Mouse (Mus musculus) intestine, postnatal 0 days (tissue): ENCODE measurements around the gene Mmp9. TPM values are rescaled to one million over a fixed set of nuclear protein-coding genes. Genes with fewer than 3 reads are reported as not detected.

Experiments used
- ATAC-seq: fragments of 200-750 bp; cut with Nextera tagmentation; 2 replicates; pipeline ENCODE4 v1.8.0; 2017; ENCODE audit warnings: mild to moderate bottlenecking, moderate TSS enrichment, moderate library complexity
- H3K27ac ChIP-seq: fragments of 300-500 bp; sonication (generic); 2 replicates; pipeline ENCODE4 v1.5.1; 2014; ENCODE audit warnings: mild to moderate bottlenecking, low read depth, low read length, moderate library complexity
- H3K27me3 ChIP-seq: fragments of 300-500 bp; sonication (generic); replicated peaks from 2 replicates; pipeline ENCODE4 v1.6.1; 2014; ENCODE audit warnings: low read length, mixed read lengths; ENCODE audit not compliant: control insufficient read depth, insufficient read depth
- H3K36me3 ChIP-seq: fragments of 300-500 bp; sonication (generic); 2 replicates; pipeline ENCODE4 v1.6.1; 2014; ENCODE audit warnings: mild to moderate bottlenecking, moderate library complexity; ENCODE audit not compliant: control insufficient read depth, insufficient read depth
- H3K4me1 ChIP-seq: fragments of 300-500 bp; sonication (generic); replicated peaks from 2 replicates; pipeline ENCODE4 v1.6.1; 2014; ENCODE audit warnings: antibody characterized with exemption, low read length, mixed read lengths; ENCODE audit not compliant: control insufficient read depth, insufficient read depth
- H3K4me2 ChIP-seq: fragments of 300-500 bp; sonication (generic); replicated peaks from 2 replicates; pipeline ENCODE4 v1.6.1; 2014; ENCODE audit warnings: low read depth, mild to moderate bottlenecking, moderate library complexity
- H3K4me3 ChIP-seq: fragments of 300-500 bp; sonication (generic); 2 replicates; pipeline ENCODE4 v1.5.1; 2014; ENCODE audit warnings: low read depth, low read length
- H3K9ac ChIP-seq: fragments of 300-500 bp; sonication (generic); 2 replicates; pipeline ENCODE4 v1.6.1; 2014; ENCODE audit warnings: mild to moderate bottlenecking, low read depth, low read length
- H3K9me3 ChIP-seq: fragments of 300-500 bp; sonication (generic); 2 replicates; pipeline ENCODE4 v1.6.1; 2016; ENCODE audit warnings: mixed run types; ENCODE audit not compliant: control insufficient read depth
- CTCF ChIP-seq: sonication (generic); IDR thresholded peaks from 2 replicates; pipeline ENCODE4 v1.5.1; 2016; ENCODE audit warnings: low read depth, mild to moderate bottlenecking, control low read depth, antibody characterized with exemption, moderate library complexity
- WGBS: fragments of 180-500 bp; shearing (Covaris S2); extraction: QIAGEN DNeasy Blood & Tissue Kit; methylation state at CpG from one replicate; pipeline ENCODE4 v1.1.7; 2014; 5-methylcytosine and 5-hydroxymethylcytosine counted together
- polyA plus RNA-seq: library from polyadenylated mRNA; unstranded; fragments of >200 nt; fragmentation: Nextera tagmentation; extraction: Ambion mirVana; gene quantifications from 2 replicates; pipeline ENCODE4 v1.2.1, GENCODE M21; 2015

Gene Mmp9
- polyA plus RNA-seq, 1 experiment from 2014 or later: 9.6 TPM

- no peak overlapping the region for H3K4me3 ChIP-seq
- no peak overlapping the region for H3K27ac ChIP-seq
- no peak for ATAC-seq
- no peaks in the 10 kb centered on the region for H3K4me1 ChIP-seq
- no peak for TF ChIP-seq CTCF
- H3K4me2 ChIP-seq: no peak overlapping the region
- H3K9me3 ChIP-seq: no peaks in the 10 kb centered on the region
- H3K36me3 ChIP-seq: no peaks in the 10 kb centered on the region
- H3K27me3 ChIP-seq: peaks cover 52% of the 10 kb centered on the region
- H3K9ac ChIP-seq: no peak overlapping the region
- 6% methylated on average over 21 of the region's 21 CpGs for WGBS
Measured at GRCm38 (mm10) chr2:164969348-164969781, 28.8 kb downstream of the Mmp9 start.

GRCm38 (mm10) chr2:164970631-164971196 is 30.1 kb downstream of the Mmp9 start:
- Histone ChIP-seq H3K9ac (no peak overlapping the region), H3K27ac (no peak overlapping the region), H3K27me3 (peaks cover 52% of the 10 kb centered on the region), H3K4me3 (no peak overlapping the region), H3K36me3 (no peaks in the 10 kb centered on the region), H3K4me1 (no peaks in the 10 kb centered on the region), H3K4me2 (no peak overlapping the region), H3K9me3 (no peaks in the 10 kb centered on the region)
- WGBS: 1% methylated on average over 42 of the region's 42 CpGs
- no peak for TF ChIP-seq CTCF
- no peak for ATAC-seq

- Histone ChIP-seq H3K27ac (no peak overlapping the region), H3K4me3 (no peak overlapping the region), H3K4me2 (no peak overlapping the region), H3K9ac (no peak overlapping the region), H3K4me1 (no peaks in the 10 kb centered on the region), H3K27me3 (peaks cover 39% of the 10 kb centered on the region), H3K9me3 (no peaks in the 10 kb centered on the region), H3K36me3 (no peaks in the 10 kb centered on the region)
- 56% methylated on average over 5 of the region's 5 CpGs for WGBS
- TF ChIP-seq CTCF: no peak
- ATAC-seq: no peak
Measured at GRCm38 (mm10) chr2:164972646-164973045, 32.1 kb downstream of the Mmp9 start.

GRCm38 (mm10) chr2:164975611-164976010 is 35.0 kb downstream of the Mmp9 start:
- no peak overlapping the region for H3K4me3 ChIP-seq
- no peaks in the 10 kb centered on the region for H3K4me1 ChIP-seq
- no peaks in the 10 kb centered on the region for H3K9me3 ChIP-seq
- H3K9ac ChIP-seq: no peak overlapping the region
- no peaks in the 10 kb centered on the region for H3K36me3 ChIP-seq
- peaks cover 10% of the 10 kb centered on the region for H3K27me3 ChIP-seq
- ATAC-seq: no peak
- no peak overlapping the region for H3K4me2 ChIP-seq
- H3K27ac ChIP-seq: no peak overlapping the region
- TF ChIP-seq CTCF: no peak
- 85% methylated on average over 6 of the region's 6 CpGs for WGBS

GRCm38 (mm10) chr2:164979749-164980148 is 39.2 kb downstream of the Mmp9 start:
- H3K36me3 ChIP-seq: no peaks in the 10 kb centered on the region
- H3K9ac ChIP-seq: no peak overlapping the region
- no peak overlapping the region for H3K27ac ChIP-seq
- no peak for TF ChIP-seq CTCF
- WGBS: 33% methylated on average over 7 of the region's 7 CpGs
- H3K4me3 ChIP-seq: no peak overlapping the region
- no peak for ATAC-seq
- H3K9me3 ChIP-seq: no peaks in the 10 kb centered on the region
- no peaks in the 10 kb centered on the region for H3K4me1 ChIP-seq
- H3K27me3 ChIP-seq: no peaks in the 10 kb centered on the region
- no peak overlapping the region for H3K4me2 ChIP-seq

GRCm38 (mm10) chr2:164985962-164986361 is 45.4 kb downstream of the Mmp9 start:
- TF ChIP-seq CTCF: no peak
- Histone ChIP-seq H3K27ac (no peak overlapping the region), H3K4me2 (no peak overlapping the region), H3K9me3 (no peaks in the 10 kb centered on the region), H3K4me3 (no peak overlapping the region), H3K9ac (no peak overlapping the region), H3K36me3 (no peaks in the 10 kb centered on the region), H3K27me3 (no peaks in the 10 kb centered on the region), H3K4me1 (no peaks in the 10 kb centered on the region)
- 73% methylated on average over 6 of the region's 6 CpGs for WGBS
- ATAC-seq: no peak
